Mouse (Mus musculus) liver, adult 2 months (tissue): Measurements from ENCODE around the gene Keap1.

Experiments
- CTCF ChIP-seq: fragments of 200-500 bp; IDR thresholded peaks from 2 replicates; pipeline ENCODE4 v1.5.1; 2011; ENCODE audit warnings: low read depth, low read length, control low read depth
- POLR2A ChIP-seq: fragments of 200-500 bp; IDR thresholded peaks from 2 replicates; pipeline ENCODE4 v1.6.1; 2011; ENCODE audit warnings: low read length, control low read depth; ENCODE audit not compliant: insufficient read depth; ENCODE audit errors: extremely low read depth

GRCm38 (mm10) chr9:21277776-21278175, 38.6 kb upstream of the Keap1 start:
- TF ChIP-seq CTCF (no peak), POLR2A (no peak)
